Mouse (Mus musculus): ENCODE results near the gene Capn8.
A peak's percentile ranks its signal among the peaks of the same experiment; 100 is the strongest.

Gene Capn8

GRCm38 (mm10) chr1:182621256-182621655 lies 56.4 kb downstream of the Capn8 start:
- TF ChIP-seq GATA4 (IDR thresholded peaks at IDR 0.05; ENCODE audit: insufficient replicate concordance, low read length): no peak

GRCm38 (mm10) chr1:182626197-182626596 lies 61.4 kb downstream of the Capn8 start:
- TF ChIP-seq GATA4 (IDR thresholded peaks at IDR 0.05; ENCODE audit: insufficient replicate concordance, low read length): no peak

DNA sequence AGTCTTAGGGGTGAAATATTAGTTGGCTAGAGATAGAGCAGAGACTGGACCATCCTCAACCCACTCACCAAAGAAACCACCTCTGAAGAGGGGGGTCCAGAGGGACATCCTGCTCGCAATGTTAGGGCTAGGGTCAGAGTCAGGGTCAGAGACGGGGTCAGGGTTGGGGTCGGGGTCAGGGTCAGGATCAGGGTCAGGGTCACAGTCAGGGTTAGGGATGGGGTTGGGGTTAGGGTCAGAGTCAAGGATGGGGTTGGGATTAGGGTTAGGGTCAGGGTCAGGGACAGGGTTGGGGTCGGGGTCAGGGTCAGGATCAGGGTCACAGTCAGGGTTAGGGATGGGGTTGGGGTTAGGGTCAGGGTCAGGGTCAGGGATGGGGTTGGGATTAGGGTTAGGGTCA lies 64.4 kb downstream of the Capn8 start:
- no peak for TF ChIP-seq GATA4 (IDR thresholded peaks at IDR 0.05; ENCODE audit: insufficient replicate concordance, low read length)

DNA sequence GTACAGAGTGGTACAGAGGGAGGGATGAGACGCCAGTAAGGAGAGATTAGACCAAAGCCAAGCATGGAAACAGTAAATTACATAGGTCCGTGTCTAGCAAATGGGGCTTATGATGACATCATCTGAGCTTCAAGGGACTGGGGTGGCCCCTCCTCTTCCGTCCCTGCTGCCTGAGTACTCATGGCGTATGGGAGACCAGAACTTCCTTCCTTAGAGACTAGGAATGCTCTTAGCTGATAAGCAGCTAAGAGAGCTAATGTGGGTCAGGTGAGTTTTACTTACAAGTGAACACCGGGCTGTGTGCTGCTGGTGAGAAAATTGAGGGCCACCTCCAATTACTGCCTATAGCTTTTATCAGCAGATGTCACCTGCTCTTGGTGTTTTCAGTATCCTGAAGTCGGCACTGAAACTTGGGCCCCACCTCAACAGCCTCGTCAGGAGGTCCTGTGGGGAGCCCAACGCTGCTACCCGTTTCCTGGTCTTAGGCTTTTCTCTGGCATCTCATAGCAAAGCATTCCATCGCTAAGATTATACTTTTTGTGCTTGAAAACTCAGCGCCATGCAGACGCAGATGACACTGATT lies 69.0 kb downstream of the Capn8 start:
- TF ChIP-seq GATA4 (IDR thresholded peaks at IDR 0.05; ENCODE audit: insufficient replicate concordance, low read length): no peak

GRCm38 (mm10) chr1:182639016-182639415 lies 74.2 kb downstream of the Capn8 start:
- TF ChIP-seq GATA4 (IDR thresholded peaks at IDR 0.05; ENCODE audit: insufficient replicate concordance, low read length): no peak

- TF ChIP-seq GATA4 (IDR thresholded peaks at IDR 0.05; ENCODE audit: insufficient replicate concordance, low read length): no peak
Observed at GRCm38 (mm10) chr1:182639456-182639855, 74.6 kb downstream of the Capn8 start.

GRCm38 (mm10) chr1:182640094-182640493 lies 75.3 kb downstream of the Capn8 start:
- no peak for TF ChIP-seq GATA4 (IDR thresholded peaks at IDR 0.05; ENCODE audit: insufficient replicate concordance, low read length)

DNA sequence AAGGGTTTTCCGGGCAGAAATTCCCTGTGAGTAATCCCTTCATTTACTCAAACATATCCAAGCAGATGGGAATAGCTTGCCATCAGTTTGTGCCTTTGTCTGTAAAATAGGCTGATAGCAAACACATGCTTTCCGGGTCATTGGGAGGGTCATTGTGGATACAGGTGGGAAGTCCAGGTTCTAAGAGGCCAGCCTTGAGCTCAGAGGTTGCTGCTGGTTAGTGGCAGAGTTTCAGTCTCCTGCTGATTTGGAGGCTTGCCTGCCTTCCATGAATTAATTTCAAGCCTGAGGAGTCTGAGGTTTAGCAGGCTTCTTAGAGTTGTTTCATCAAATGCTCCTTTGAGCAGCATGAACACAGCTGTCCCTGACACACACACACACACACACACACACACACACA lies 78.0 kb downstream of the Capn8 start:
- TF ChIP-seq GATA4 (IDR thresholded peaks at IDR 0.05; ENCODE audit: insufficient replicate concordance, low read length): no peak

DNA sequence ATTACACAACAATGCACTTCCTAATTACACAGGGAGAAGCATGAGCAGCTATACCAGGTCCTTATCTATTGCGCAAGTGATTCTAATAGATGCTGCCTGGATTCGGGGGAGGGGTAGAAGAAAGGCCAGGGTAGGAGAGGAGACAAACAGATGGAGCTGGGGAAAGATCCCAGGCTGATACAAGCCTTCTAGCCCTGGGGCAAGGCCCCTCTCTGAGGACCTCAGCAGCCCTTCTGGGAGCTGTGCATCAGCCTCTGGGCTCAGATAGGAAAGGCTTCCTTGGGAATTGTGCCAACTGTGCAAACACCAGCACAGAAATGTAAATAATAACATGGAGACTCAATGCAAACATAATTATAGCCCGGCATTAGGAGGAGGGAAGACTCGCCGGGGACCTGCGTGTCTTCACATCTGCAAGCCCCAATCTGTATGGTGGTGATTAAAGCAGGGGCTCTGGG lies 80.4 kb downstream of the Capn8 start:
- TF ChIP-seq GATA4 (IDR thresholded peaks at IDR 0.05; ENCODE audit: insufficient replicate concordance, low read length): no peak

- TF ChIP-seq GATA4 (IDR thresholded peaks at IDR 0.05; ENCODE audit: insufficient replicate concordance, low read length): no peak
Observed at GRCm38 (mm10) chr1:182646796-182647195, 82.0 kb downstream of the Capn8 start.

DNA sequence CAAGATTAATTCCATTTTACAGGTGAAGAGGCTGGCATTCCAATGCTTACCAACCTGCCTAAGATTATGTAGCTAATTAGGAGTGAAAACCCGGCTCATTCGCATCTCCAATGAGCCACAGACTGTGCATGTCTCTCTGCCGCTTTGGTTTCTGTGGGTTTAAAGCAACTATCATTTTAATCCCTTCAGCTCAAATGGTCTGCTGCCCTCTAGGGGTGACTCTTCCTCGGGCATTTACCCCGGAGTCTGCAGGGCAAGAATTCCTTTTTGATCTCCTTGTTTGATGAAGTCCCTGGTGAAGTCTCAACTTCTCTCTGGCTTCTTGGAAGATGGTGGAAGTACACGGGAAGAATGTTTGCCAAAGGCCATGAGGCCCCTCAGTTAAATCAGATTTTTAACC lies 93.0 kb downstream of the Capn8 start:
- TF ChIP-seq GATA4 (IDR thresholded peaks at IDR 0.05; ENCODE audit: insufficient replicate concordance, low read length): no peak

DNA sequence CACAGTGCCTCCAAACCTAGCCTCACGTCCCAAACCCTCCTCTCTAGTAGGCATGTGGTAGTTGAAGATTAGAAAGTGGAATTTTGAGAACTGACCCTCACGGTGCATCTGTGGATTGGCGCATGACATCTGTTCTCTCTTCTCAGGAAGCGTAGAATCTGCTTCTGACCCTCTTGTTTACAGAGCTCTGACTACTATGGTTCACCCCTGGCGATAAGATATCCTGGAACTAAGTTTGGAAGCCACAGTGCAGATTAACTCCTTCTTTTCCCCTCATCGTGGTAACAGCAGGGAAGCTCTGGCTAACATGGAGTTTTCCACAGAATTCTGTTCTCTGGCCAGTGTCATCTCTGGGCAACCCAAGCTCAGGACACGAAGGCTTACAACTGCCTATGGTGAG lies 95.6 kb downstream of the Capn8 start:
- peak; percentile 92 for TF ChIP-seq GATA4 (IDR thresholded peaks at IDR 0.05; ENCODE audit: insufficient replicate concordance, low read length)

GRCm38 (mm10) chr1:182663671-182664070 lies 98.9 kb downstream of the Capn8 start:
- no peak for TF ChIP-seq GATA4 (IDR thresholded peaks at IDR 0.05; ENCODE audit: insufficient replicate concordance, low read length)

DNA sequence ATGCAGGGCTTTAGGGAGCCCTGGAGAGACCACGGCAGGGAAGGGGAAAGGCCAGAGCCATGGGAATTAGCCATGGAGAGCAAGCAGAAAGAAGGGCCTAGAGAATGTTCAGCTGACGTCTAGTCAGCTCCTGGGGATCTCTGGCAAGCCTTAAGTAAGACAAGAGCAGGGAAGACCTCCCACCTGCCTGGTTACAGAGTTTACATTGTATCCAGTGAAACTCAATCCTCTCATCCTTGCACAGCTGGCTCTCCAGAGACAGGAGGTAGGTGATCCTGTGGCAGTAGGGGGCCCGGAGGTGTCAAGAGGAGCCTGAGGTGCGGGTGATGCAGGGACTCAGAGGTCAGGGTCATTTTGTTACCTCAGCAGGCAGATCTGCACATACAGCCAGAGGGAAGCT lies 100.0 kb downstream of the Capn8 start:
- TF ChIP-seq GATA4 (IDR thresholded peaks at IDR 0.05; ENCODE audit: insufficient replicate concordance, low read length): no peak

DNA sequence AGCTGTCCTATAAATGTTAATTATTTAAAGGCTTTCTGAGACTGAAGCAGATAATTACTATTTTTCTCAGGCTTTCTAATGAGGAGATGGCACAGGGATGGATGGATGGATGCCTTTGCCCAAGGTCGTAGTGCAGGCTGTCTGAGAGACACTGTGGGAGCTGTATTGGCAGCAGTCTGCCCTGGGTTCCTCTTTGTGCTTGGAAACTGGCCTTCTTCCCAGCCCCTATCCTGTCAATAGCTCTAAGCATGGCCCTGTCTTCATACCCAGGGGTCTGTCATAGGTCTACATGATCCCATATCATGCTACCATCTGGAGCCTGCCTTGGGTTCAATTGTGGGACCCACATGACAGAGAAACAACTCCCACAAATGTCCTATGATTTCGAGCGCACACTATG lies 102.5 kb downstream of the Capn8 start:
- no peak for TF ChIP-seq GATA4 (IDR thresholded peaks at IDR 0.05; ENCODE audit: insufficient replicate concordance, low read length)

DNA sequence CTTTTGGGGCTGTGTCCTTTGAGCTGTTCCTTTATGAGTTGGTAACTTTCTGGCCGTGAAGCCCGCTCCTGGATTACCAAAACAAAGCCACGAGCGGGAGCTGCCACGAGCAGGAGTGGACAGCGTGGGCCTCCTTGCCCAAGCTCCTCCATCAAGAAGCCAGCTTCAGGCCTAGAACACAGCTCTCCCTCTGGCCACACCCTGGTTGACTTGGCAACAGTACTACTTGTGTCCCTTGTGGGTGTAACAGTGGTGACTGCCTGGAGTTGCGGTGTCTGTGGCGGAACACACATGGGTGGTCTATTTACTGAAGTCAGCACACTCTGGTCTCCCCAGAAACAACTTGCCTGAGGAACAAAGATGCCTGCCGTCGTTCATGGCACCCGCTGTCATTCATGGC lies 104.9 kb downstream of the Capn8 start:
- TF ChIP-seq GATA4 (IDR thresholded peaks at IDR 0.05; ENCODE audit: insufficient replicate concordance, low read length): no peak

- TF ChIP-seq GATA4 (IDR thresholded peaks at IDR 0.05; ENCODE audit: insufficient replicate concordance, low read length): peak; percentile 24; the same call in 1 of the 2 replicates
Observed at GRCm38 (mm10) chr1:182670563-182671342, 105.9 kb downstream of the Capn8 start.
